Mouse (Mus musculus): Measurements from ENCODE around the gene Lbhd1.
"Not testable (repeated sequence)": the region's sequence is repeated elsewhere in the genome, so short reads cannot be mapped to it uniquely, and the experiment has no call there.

Gene Lbhd1

DNA sequence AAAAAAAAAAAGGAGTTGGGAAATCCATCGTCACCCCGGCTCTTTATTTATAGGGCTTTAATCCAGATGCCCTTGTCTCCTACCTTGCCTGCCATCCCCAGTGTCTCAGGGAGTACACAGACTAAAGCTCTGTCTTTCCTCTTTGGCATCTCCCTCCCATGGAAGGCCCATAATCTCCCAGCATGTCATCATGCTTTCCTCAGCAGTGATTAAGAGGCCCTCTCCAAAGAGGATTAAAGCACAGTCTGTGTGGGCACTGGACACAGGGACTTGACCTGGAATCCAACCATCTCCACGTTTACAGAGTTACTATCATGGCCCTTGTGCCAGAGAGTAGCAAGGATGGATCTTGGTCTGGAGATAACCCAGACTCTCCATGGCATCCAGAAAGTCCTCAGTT, at the start of gene Lbhd1, which contains the start of gene Gm49403:
TSS of gene Lbhd1 (plus strand) at position 117 of the 400 bp plus-strand sequence.
TSS of gene Gm49403 (plus strand) at position 315 of the 400 bp plus-strand sequence.
- no peak for DNase-seq (ENCODE audit: low spot score in 2 of 2)

DNA sequence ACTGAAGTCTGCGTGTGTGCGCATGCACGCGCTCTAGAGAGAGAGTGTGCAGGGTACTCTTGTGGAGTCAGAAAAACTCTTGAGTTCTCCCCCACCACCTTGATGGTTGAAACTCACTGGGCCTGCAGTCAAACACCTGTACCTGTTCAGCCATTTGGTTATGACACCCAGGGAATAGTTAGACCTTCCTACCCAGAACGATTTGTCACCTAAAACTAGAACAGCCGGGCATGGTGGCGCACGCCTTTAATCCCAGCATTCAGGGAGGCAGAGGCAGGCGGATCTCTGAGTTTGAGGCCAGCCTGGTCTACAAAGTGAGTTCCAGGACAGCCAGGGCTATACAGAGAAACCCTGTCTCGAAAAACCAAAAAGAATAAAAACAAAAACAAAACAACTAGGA, 47.2 kb upstream of the Lbhd1 start:
- not testable (repeated sequence) for DNase-seq (ENCODE audit: low spot score in 2 of 2)

- DNase-seq (ENCODE audit: low spot score in 2 of 2), result peak; percentile 83 to 92
Measured at GRCm38 (mm10) chr19:8837251-8837791, 46.2 kb upstream of the Lbhd1 start, which contains the start of gene Bscl2. Gene Bscl2 (plus strand): TSS chr19:8837467.

GRCm38 (mm10) chr19:8838041-8838730, 45.3 kb upstream of the Lbhd1 start:
- DNase-seq (ENCODE audit: low spot score in 2 of 2), result peak; percentile 27 to 66

GRCm38 (mm10) chr19:8839103-8839907, 44.2 kb upstream of the Lbhd1 start, which contains the start of gene Gng3:
Gene Gng3 (minus strand): TSS chr19:8839194.
- peak in 1 of 2 experiments; percentile 64 for DNase-seq (ENCODE audit: low spot score in 2 of 2)

DNA sequence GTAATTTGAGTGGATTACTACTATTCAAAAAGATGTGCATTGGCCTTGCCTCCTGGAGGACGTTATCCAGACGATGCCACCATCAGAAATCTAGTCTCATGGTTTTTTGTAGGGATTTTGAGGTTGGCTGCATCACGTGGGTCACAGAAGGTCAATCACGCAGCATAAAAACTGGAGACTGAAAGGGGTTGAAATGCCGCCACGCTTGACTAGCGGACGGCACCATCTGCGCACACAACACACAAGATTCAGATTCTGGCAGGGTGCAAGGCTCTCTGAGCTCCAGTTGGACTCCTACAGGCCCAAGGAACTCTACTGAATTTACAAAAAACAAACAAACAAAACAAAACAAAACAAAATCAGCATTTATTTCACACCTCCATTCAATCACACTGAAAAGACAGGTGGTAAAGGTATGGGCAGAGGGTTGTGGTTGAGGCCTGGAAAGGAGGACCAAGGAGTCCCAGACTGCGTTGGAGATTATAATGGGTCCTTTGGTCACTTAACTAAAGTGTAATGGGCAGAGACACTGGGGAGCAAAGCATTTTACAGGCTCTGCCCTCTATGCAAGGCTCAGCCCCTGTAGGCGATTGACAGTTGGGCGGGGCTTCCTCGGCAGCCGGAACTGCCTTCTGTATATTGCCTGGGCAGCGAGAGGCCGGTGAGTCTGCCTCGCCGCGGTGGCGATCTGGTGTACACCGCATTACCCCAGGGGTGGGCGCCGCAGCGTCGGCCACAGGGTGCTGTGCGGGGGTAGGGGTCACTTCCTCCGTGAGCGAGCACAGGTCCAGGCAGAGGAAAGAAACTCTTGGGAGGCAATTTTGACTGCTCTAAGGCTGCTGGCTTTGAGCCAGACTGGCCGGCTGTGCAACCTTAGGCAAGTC, 43.4 kb upstream of the Lbhd1 start:
- DNase-seq (ENCODE audit: low spot score in 2 of 2), result peak; percentile 79 to 88

GRCm38 (mm10) chr19:8841012-8841411, 42.5 kb upstream of the Lbhd1 start:
- no peak for DNase-seq (ENCODE audit: low spot score in 2 of 2)

GRCm38 (mm10) chr19:8842961-8843360, 40.6 kb upstream of the Lbhd1 start:
- no peak for DNase-seq (ENCODE audit: low spot score in 2 of 2)

DNA sequence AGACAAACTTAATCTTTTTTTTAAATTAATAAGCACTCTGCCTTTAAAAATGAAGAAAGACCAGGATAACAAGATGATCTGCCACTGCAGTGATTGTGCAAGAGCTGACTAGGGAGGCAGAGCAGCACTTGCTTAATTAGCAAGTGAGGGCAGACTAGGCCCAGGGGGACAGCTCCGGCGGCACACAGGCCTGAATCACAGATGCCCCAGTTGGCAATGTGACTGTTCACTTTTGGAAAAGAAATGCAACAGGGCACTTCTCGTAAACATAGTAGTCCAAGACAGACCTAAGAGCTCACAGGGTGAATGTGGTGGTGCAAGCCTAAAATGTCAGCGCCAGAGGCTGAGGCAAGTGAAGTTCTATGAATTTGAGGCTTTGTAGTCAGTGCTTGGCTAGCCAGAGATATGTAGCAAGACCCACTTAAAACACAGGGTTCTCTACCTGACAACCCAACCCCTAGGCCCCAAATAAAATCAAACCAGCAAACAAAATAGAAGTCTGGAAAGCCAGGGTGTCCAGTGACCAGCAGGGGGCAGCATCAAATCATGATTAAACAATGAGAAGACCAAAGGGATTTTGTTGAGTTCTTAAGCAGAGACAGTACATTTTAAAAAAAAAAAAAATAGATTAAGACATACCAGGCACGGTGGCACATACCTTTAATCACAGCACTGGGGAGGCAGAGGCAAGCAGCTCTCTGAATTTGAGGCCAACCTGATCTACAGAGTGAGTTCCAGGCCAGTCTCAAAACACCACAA, 39.0 kb upstream of the Lbhd1 start:
- DNase-seq (ENCODE audit: low spot score in 2 of 2), result peak; percentile 76 to 92

DNA sequence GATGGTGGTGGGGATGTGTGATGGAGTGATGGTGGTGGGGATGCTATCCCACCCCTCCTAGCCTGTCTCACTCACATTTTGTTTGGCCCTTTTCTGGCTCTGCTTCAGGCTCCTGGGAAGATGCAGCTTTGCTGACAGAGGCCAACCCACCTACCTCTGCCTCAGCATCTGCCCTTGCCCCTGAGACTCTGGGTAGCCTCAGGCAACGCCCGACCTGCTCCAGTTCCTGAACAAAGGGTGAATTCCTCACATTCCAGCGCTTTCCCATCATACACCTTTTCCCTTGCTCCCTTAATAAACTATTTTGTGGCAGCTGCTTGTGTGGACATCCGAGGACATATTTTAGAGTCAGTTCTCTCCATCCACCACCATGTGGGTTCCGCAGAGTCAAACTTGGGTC, 35.2 kb upstream of the Lbhd1 start:
- DNase-seq (ENCODE audit: low spot score in 2 of 2), result no peak

DNA sequence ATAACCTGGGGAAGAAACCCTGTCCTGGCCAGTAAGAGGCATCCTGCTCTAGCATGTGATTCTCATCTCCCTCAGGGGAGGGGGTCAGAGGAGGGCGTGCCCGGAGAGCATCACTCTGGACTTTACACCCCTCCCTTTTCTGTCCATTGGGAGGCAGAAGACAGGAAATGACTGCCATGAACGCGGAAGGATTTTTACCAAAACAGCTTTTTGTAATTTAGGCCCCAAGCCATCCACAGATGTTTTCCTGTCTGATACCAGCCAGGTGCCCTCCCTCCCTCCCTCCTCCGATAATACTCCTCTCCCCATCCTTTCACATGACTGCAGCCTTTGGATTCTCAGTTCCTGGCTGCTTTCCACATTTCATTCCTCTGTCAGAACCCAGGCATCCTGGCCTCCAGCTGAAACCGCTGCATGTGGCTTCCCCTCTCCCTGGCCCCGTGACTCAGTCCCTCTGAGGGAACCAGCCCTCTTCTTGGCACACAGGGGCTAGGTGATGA, 33.1 kb upstream of the Lbhd1 start, which contains the start of gene Lrrn4cl:
TSS of gene Lrrn4cl (plus strand) at position 367 of the 500 bp plus-strand sequence.
- DNase-seq (ENCODE audit: low spot score in 2 of 2), result no peak

- no peak for DNase-seq (ENCODE audit: low spot score in 2 of 2)
Measured at GRCm38 (mm10) chr19:8851639-8852038, 31.9 kb upstream of the Lbhd1 start.

DNA sequence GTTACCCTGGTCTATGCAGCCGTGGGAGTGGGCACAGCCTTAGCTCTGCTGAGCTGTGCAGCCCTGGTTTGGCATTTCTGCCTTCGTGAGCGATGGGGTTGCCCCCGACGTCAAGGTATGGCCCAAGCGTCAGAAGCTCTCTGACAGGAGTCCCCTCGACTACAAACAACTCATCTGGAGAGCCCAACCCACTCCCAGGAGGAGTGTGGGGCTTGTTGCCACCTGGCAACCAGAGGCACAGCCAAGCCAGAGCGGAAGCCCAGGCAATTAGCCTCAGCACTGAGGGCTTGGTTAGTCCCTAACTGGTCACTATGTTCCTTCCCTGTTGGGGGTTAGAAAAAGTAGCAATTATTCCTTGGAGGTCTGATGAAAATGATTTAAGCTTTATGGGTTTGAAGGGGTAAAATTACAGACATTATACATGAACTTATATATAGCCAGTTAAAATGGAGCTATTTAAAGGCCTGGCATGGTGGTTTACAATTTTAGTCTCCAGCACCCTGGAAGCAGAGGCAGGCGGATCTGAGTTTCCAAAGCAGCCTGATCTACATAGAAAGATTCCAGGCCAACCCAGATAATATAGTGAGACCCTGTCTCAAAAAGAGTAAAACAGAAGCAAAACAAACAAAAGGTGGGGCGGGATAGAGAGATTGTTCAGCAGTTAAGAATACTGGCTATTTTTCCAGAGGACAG, 31.1 kb upstream of the Lbhd1 start:
- no peak for DNase-seq (ENCODE audit: low spot score in 2 of 2)

DNA sequence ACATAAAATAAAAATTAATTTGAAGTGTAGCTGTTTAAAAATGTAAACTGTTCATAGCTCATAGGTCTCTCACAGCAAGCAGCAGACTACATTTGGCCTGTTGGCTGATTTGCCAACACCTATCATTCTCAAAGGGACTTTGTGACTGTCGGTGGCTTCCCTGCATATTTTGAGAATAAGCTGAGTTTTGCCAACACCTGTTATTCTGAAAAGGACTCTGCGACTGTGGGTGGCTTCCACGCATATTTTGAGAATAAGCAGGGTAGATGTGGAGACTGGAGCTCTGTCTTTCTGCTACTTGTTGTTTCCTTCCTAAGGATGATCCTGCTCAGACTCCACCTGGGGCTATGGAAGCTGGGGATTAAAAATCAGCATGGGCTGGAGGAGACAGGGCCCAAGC, 30.4 kb upstream of the Lbhd1 start:
- no peak for DNase-seq (ENCODE audit: low spot score in 2 of 2)

- peak in 1 of 2 experiments; percentile 42 for DNase-seq (ENCODE audit: low spot score in 2 of 2)
Measured at GRCm38 (mm10) chr19:8857689-8858088, 25.8 kb upstream of the Lbhd1 start.

GRCm38 (mm10) chr19:8859018-8859417, 24.5 kb upstream of the Lbhd1 start:
- DNase-seq (ENCODE audit: low spot score in 2 of 2), result peak in 1 of 2 experiments; percentile 40

- no peak for DNase-seq (ENCODE audit: low spot score in 2 of 2)
Measured at GRCm38 (mm10) chr19:8864265-8864664, 19.3 kb upstream of the Lbhd1 start.

DNA sequence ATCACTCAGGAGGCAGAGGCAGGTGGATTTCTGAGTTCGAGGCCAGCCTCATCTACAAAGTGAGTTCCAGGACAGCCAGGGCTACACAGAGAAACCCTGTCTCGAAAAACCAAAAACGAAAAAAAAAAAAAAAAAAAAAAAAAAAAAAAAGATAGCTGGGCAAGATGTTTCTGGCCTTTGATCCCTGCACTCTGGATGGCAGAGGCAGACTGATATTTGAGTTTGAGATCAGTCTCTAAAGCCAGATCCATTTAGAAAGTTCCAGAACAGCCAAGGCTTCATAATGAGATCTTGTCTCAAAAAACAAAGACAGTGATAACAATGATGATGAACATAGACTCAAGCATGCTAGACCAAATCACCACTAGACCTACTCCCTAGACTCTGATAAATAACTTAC, 13.2 kb upstream of the Lbhd1 start:
- DNase-seq (ENCODE audit: low spot score in 2 of 2), result not testable (repeated sequence)

GRCm38 (mm10) chr19:8870838-8871237, 12.7 kb upstream of the Lbhd1 start:
- no peak for DNase-seq (ENCODE audit: low spot score in 2 of 2)

All from spleen, postnatal 4 days (tissue).